21 mouse cellular contexts compared by ENCODE assay signal in genomic region chrX:160384748-160385501, GRCm38 (mm10). TPM values are rescaled to one million over a fixed set of nuclear protein-coding genes. Genes with fewer than 3 reads are reported as not detected.
DNase-seq lines count a peak whose midpoint lies in the region; ATAC-seq and TF ChIP-seq lines count a peak whose summit lies in the region.
"Had no signal": no experiment of that assay in that cellular context is flagged by ENCODE, and none has a peak within 500 bp of the region (broad histone marks: within the 10 kb centered on the region; RNA-seq: fewer than 3 reads in every experiment).

No protein-coding gene starts in this region.

- no peaks in the 10 kb centered on the region for H3K27me3 ChIP-seq in liver, embryonic 14.5 days (ENCODE audit: control insufficient read depth, insufficient read depth, low read length)
- peaks cover 24% of the 10 kb centered on the region; the same call in 1 of the 2 replicates for H3K27me3 ChIP-seq in midbrain, embryonic 13.5 days
- H3K27me3 ChIP-seq: hindbrain, embryonic 15.5 days had no signal

- H3K4me3 ChIP-seq in liver, embryonic 14.5 days (ENCODE audit: insufficient read depth in 1 of 2, low read depth in 2 of 2, low read length in 2 of 2) = no peak overlapping the region
- H3K4me3 ChIP-seq in midbrain, embryonic 13.5 days (replicated peaks) = no peak overlapping the region
- no peak overlapping the region for H3K4me3 ChIP-seq in layer of hippocampus, adult 2 months
- H3K4me3 ChIP-seq: embryonic facial prominence, embryonic 12.5 days; forebrain, embryonic 12.5 days; hindbrain, embryonic 15.5 days had no signal

- H3K9me3 ChIP-seq in liver, embryonic 14.5 days (ENCODE audit: control insufficient read depth, low read length) = no peaks in the 10 kb centered on the region
- H3K9me3 ChIP-seq in midbrain, embryonic 13.5 days = no peaks in the 10 kb centered on the region
- H3K9me3 ChIP-seq: embryonic facial prominence, embryonic 12.5 days; forebrain, embryonic 12.5 days; G1E; hindbrain, embryonic 15.5 days had no signal

- no peak overlapping the region for H3K9ac ChIP-seq in liver, embryonic 14.5 days (replicated peaks)
- H3K9ac ChIP-seq in midbrain, embryonic 13.5 days (replicated peaks) = no peak overlapping the region
- H3K9ac ChIP-seq: embryonic facial prominence, embryonic 12.5 days; forebrain, embryonic 12.5 days; hindbrain, embryonic 15.5 days had no signal

- TF ChIP-seq CTCF in liver, embryonic 14.5 days (IDR thresholded peaks at IDR 0.05; ENCODE audit: low read depth) = no peak
- no peak for TF ChIP-seq CTCF in layer of hippocampus, adult 2 months (conservative IDR thresholded peaks at IDR 0.05)

- WGBS in liver, embryonic 14.5 days (ENCODE audit: insufficient replicate concordance) = 36% methylated on average over 6 of the region's 6 CpGs
- 82% methylated on average over 6 of the region's 6 CpGs for whole genome bisulfite sequencing in midbrain, embryonic 13.5 days

- peak; percentile 88 for ATAC-seq in common myeloid progenitor, adult 5-6 weeks (replicated peaks; ENCODE audit: low read depth, poor library complexity, severe bottlenecking)
- ATAC-seq in liver, embryonic 14.5 days (ENCODE audit: insufficient read depth) = peak; percentile 92
- ATAC-seq in midbrain, embryonic 13.5 days = no peak
- ATAC-seq: midbrain, embryonic 16.5 days had no signal

- H3K36me3 ChIP-seq in liver, embryonic 14.5 days (replicated peaks; ENCODE audit: control insufficient read depth, insufficient read depth, low read depth) = no peaks in the 10 kb centered on the region
- no peaks in the 10 kb centered on the region for H3K36me3 ChIP-seq in midbrain, embryonic 13.5 days
- H3K36me3 ChIP-seq: embryonic facial prominence, embryonic 12.5 days; forebrain, embryonic 12.5 days; G1E; hindbrain, embryonic 15.5 days had no signal

- DNase-seq in 3T3-L1 (ENCODE audit: low read depth, low spot score) (peak; percentile 63), NIH3T3 (ENCODE audit: low read depth) (peak; percentile 6), MN1 (ENCODE audit: low spot score) (no peak)
- peak in 2 of 3 experiments; percentile 6 to 13 for DNase-seq in liver, embryonic 14.5 days (ENCODE audit: low read depth in 3 of 3, low spot score in 3 of 3)
- DNase-seq in layer of hippocampus, adult 2 months (ENCODE audit: low spot score in 2 of 2) = no peak
- no peak for DNase-seq in urinary bladder, adult 2 months (ENCODE audit: low spot score)
- DNase-seq: cerebellum, postnatal 14 days; gastrocnemius, postnatal 36 days; kidney, adult 11 months; kidney, postnatal 14 days; layer of hippocampus, adult 9-11 months; lung, adult 2 months; thymus, adult 2 months had no signal

- H3K27ac ChIP-seq in liver, embryonic 14.5 days = no peak overlapping the region
- no peak overlapping the region for H3K27ac ChIP-seq in midbrain, embryonic 13.5 days
- no peak overlapping the region for H3K27ac ChIP-seq in layer of hippocampus, adult 2 months
- H3K27ac ChIP-seq: embryonic facial prominence, embryonic 12.5 days; forebrain, embryonic 12.5 days; hindbrain, embryonic 15.5 days; macrophage had no signal

- H3K4me1 ChIP-seq in liver, embryonic 14.5 days (replicated peaks; ENCODE audit: control insufficient read depth in 2 of 2, insufficient read depth in 2 of 2, low read length in 1 of 2) = peaks cover 0 to 7% of the 10 kb centered on the region in 2 experiments; a peak in 2 of 4 replicates
- no peaks in the 10 kb centered on the region for H3K4me1 ChIP-seq in midbrain, embryonic 13.5 days (replicated peaks)
- H3K4me1 ChIP-seq: embryonic facial prominence, embryonic 12.5 days; forebrain, embryonic 12.5 days; hindbrain, embryonic 15.5 days had no signal

- TF ChIP-seq EP300 in liver, embryonic 14.5 days (IDR thresholded peaks at IDR 0.05; ENCODE audit: low read depth) = no peak

- no peak overlapping the region for H3K4me2 ChIP-seq in liver, embryonic 14.5 days (ENCODE audit: low read depth)
- no peak overlapping the region for H3K4me2 ChIP-seq in midbrain, embryonic 13.5 days (replicated peaks)
- H3K4me2 ChIP-seq: embryonic facial prominence, embryonic 12.5 days; forebrain, embryonic 12.5 days; hindbrain, embryonic 15.5 days had no signal

RNA-seq across cellular contexts. Expression of gene Adgrg2, which starts 5.6 kb away (rescaled TPM):
- 0.23 and 0.24 TPM in 2 replicates for total RNA-seq in common myeloid progenitor, adult 5-6 weeks (2017)
- polyA plus RNA-seq in liver, embryonic 14.5 days (2012; rRNA removed) = 0.12 and 0.18 TPM in 2 replicates
- polyA plus RNA-seq in liver, embryonic 14.5 days (2014; fragmentation: Nextera tagmentation; extraction: Ambion mirVana) = 0.08 and 0.18 TPM in 2 replicates
- polyA plus RNA-seq in midbrain, embryonic 13.5 days (2015; fragmentation: Nextera tagmentation; extraction: Ambion mirVana) = 2.5 and 2.8 TPM in 2 replicates
- 1 to 10 TPM in 1 of 2 experiments, under 1 TPM in 1; 0.59 to 1.1 TPM for total RNA-seq in layer of hippocampus, adult 2 months (2021)
- polyA plus RNA-seq in urinary bladder, adult 2 months (2012; rRNA removed) = 3.4 and 3.9 TPM in 2 replicates
- total RNA-seq: G1E had no signal
- polyA plus RNA-seq: G1E, macrophage had no signal

Comparison
In these comparisons a context has a peak if more than half of its experiments do, and no peak if none do; other contexts are left out.
1. DNase-seq: peak in 3T3-L1 (single experiment), NIH3T3 (single experiment) and liver, embryonic 14.5 days (2 of 3); none in layer of hippocampus, adult 2 months (0 of 2), urinary bladder, adult 2 months (single experiment) and MN1 (single experiment).